Mouse (Mus musculus) midbrain, embryonic 13.5 days (tissue): ENCODE measurements at regions not wholly inside any gene's neighbourhood (a gene's known extent, or its start where the extent isn't known, plus 50 kb on each side); places are given as distances from the start of the nearest gene placed in this dataset.
A peak's percentile ranks its signal among the peaks of the same experiment; 100 is the strongest.
"Not testable (repeated sequence)": the region's sequence is repeated elsewhere in the genome, so short reads cannot be mapped to it uniquely, and the experiment has no call there.

ENCODE experiments used
- ATAC-seq: fragments of 200-750 bp; cut with Nextera tagmentation; 2 replicates; pipeline ENCODE4 v1.8.0; 2017; ENCODE audit warnings: mild to moderate bottlenecking, moderate TSS enrichment, moderate library complexity
- H3K27ac ChIP-seq: fragments of 300-500 bp; sonication (generic); 2 replicates; pipeline ENCODE4 v1.5.1; 2015; ENCODE audit warnings: inconsistent platforms, mild to moderate bottlenecking, moderate library complexity
- H3K27me3 ChIP-seq: fragments of 300-500 bp; sonication (generic); 2 replicates; pipeline ENCODE4 v1.6.1; 2015; ENCODE audit warnings: mild to moderate bottlenecking, inconsistent platforms
- H3K36me3 ChIP-seq: fragments of 300-500 bp; sonication (generic); 2 replicates; pipeline ENCODE4 v1.6.1; 2015; ENCODE audit warnings: mild to moderate bottlenecking, inconsistent platforms
- H3K4me1 ChIP-seq: fragments of 300-500 bp; sonication (generic); replicated peaks from 2 replicates; pipeline ENCODE4 v1.6.1; 2015; ENCODE audit warnings: inconsistent platforms
- H3K4me2 ChIP-seq: fragments of 300-500 bp; sonication (generic); replicated peaks from 2 replicates; pipeline ENCODE4 v1.6.1; 2015; ENCODE audit warnings: moderate library complexity, mild to moderate bottlenecking, inconsistent platforms
- H3K4me3 ChIP-seq: fragments of 300-500 bp; sonication (generic); replicated peaks from 2 replicates; pipeline ENCODE4 v1.5.1; 2015; ENCODE audit warnings: mild to moderate bottlenecking, inconsistent platforms
- H3K9ac ChIP-seq: fragments of 300-500 bp; sonication (generic); replicated peaks from 2 replicates; pipeline ENCODE4 v1.6.1; 2015; ENCODE audit warnings: mild to moderate bottlenecking, inconsistent platforms
- H3K9me3 ChIP-seq: fragments of 300-500 bp; sonication (generic); 2 replicates; pipeline ENCODE4 v1.6.1; 2016; ENCODE audit warnings: mild to moderate bottlenecking, inconsistent platforms
- WGBS: fragments of 180-500 bp; shearing (Covaris S2); methylation state at CpG from one replicate; pipeline ENCODE4 v1.1.7; 2015; 5-methylcytosine and 5-hydroxymethylcytosine counted together

- not testable (repeated sequence) for H3K4me1 ChIP-seq, H3K9me3 ChIP-seq, H3K27me3 ChIP-seq, H3K36me3 ChIP-seq
- H3K4me3 ChIP-seq: peak overlapping the region; percentile 49
- H3K9ac ChIP-seq: peak overlapping the region; percentile 55
- H3K27ac ChIP-seq: peak overlapping the region; percentile 74
- peak overlapping the region; percentile 48 for H3K4me2 ChIP-seq
- under 1% methylated on average over 13 of the region's 13 CpGs for WGBS
- ATAC-seq: peak; percentile 100
These were observed 80.1 kb upstream of the Riok2 start for GRCm38 (mm10) chr17:17293932-17294534.

GRCm38 (mm10) chr17:17295037-17295436 is 79.1 kb upstream of the Riok2 start:
- not testable (repeated sequence) for H3K27ac ChIP-seq, H3K4me1 ChIP-seq, H3K9ac ChIP-seq, H3K36me3 ChIP-seq, H3K27me3 ChIP-seq
- Histone ChIP-seq H3K9me3 (peaks cover 10% of the 10 kb centered on the region; the same call in 1 of the 2 replicates), H3K4me2 (peak overlapping the region; percentile 48), H3K4me3 (peak overlapping the region; percentile 49)
- WGBS: 2% methylated on average over 1 of the region's 1 CpGs
- peak; percentile 62; the same call in 1 of the 2 replicates for ATAC-seq

- WGBS: 98% methylated on average over 10 of the region's 10 CpGs
- ATAC-seq: not testable (repeated sequence)
These were observed 70.6 kb upstream of the Riok2 start for GRCm38 (mm10) chr17:17303496-17303895.

More at GRCm38 (mm10) chr17:17303496-17303895, 70.6 kb upstream of the Riok2 start:
- not testable (repeated sequence) for H3K4me2 ChIP-seq, H3K4me3 ChIP-seq, H3K27ac ChIP-seq, H3K9ac ChIP-seq, H3K4me1 ChIP-seq, H3K27me3 ChIP-seq
- H3K36me3 ChIP-seq: peaks cover 14% of the 10 kb centered on the region
- peaks cover 45% of the 10 kb centered on the region for H3K9me3 ChIP-seq
